Mouse (Mus musculus): ENCODE data around the gene Zfp282. TPM values are rescaled to one million over a fixed set of nuclear protein-coding genes. Genes with fewer than 3 reads are reported as not detected.

Zfp282 gene
- total RNA-seq, 2 experiments from 2014 or later = 6.1 to 6.6 TPM

GRCm38 (mm10) chr6:47943721-47944120, 66.7 kb downstream of the Zfp282 start:
- no peak for TF ChIP-seq CTCF (IDR thresholded peaks at IDR 0.05)
- intact Hi-C loops (cut with DNase I) = no loop called here
- Histone ChIP-seq H3K4me3 (peak overlapping the region; percentile 71), H3K27ac (no peak overlapping the region)
- DNase-seq = no peak

- H3K4me3 ChIP-seq = no peak overlapping the region
- intact Hi-C loops (cut with DNase I) = no loop called here
- no peak overlapping the region for H3K27ac ChIP-seq
- DNase-seq = no peak
- TF ChIP-seq CTCF (IDR thresholded peaks at IDR 0.05) = no peak
Observed at GRCm38 (mm10) chr6:47947388-47947787, 70.4 kb downstream of the Zfp282 start.

GRCm38 (mm10) chr6:47953191-47953726, 76.3 kb downstream of the Zfp282 start, which contains the start of gene Zfp956:
Zfp956 (plus strand) TSS chr6:47953390.
- peak; percentile 18; the same call in 1 of the 2 replicates for TF ChIP-seq CTCF (IDR thresholded peaks at IDR 0.05)
- intact Hi-C loops (cut with DNase I) = no loop called here
- H3K27ac ChIP-seq = peak within 1 kb of the TSS; percentile 88
- peak; percentile 96 for DNase-seq
- peak within 1 kb of the TSS; percentile 94 for H3K4me3 ChIP-seq

- H3K4me3 ChIP-seq = peak overlapping the region; percentile 94
- no peak for DNase-seq
- intact Hi-C loops (cut with DNase I) = no loop called here
- no peak for TF ChIP-seq CTCF (IDR thresholded peaks at IDR 0.05)
- H3K27ac ChIP-seq = peak overlapping the region; percentile 88; the same call in 1 of the 2 replicates
Observed at GRCm38 (mm10) chr6:47954425-47954824, 77.4 kb downstream of the Zfp282 start.

GRCm38 (mm10) chr6:47957816-47958215, 80.8 kb downstream of the Zfp282 start:
- H3K4me3 ChIP-seq = no peak overlapping the region

More at GRCm38 (mm10) chr6:47957816-47958215, 80.8 kb downstream of the Zfp282 start:
- intact Hi-C loops (cut with DNase I) = no loop called here
- TF ChIP-seq CTCF (IDR thresholded peaks at IDR 0.05) = no peak
- H3K27ac ChIP-seq = peak overlapping the region; percentile 79
- no peak for DNase-seq

Other genes starting within 250 kb of the Zfp282 start
- 10 to 100 TPM; 11.2 to 18.9 TPM for gene Pdia4, start 63.8 kb upstream of the Zfp282 start, total RNA-seq (2021)
- gene Zfp786, start 46.3 kb upstream of the Zfp282 start, total RNA-seq (2021) = 1 to 10 TPM in 1 of 2 experiments, under 1 TPM in 1; 0.42 to 1.2 TPM
- 1 to 10 TPM; 5.7 to 6.5 TPM for gene Zfp398, start 41.5 kb upstream of the Zfp282 start, total RNA-seq (2021)
- 1 to 10 TPM; 7.8 to 10.0 TPM for gene Zfp212, start 43.3 kb downstream of the Zfp282 start, total RNA-seq (2021)
- 1 to 10 TPM; 5.2 to 7.6 TPM for gene Zfp956, start 76.2 kb downstream of the Zfp282 start, total RNA-seq (2021)
- gene Zfp777, start 171.7 kb downstream of the Zfp282 start, total RNA-seq (2021) = 10 to 100 TPM; 18.3 to 20.4 TPM
- 10 to 100 TPM; 10.8 to 12.4 TPM for gene Zfp746, start 209.4 kb downstream of the Zfp282 start, total RNA-seq (2021)